Mouse (Mus musculus): ENCODE data around the gene Plaur.
"Not testable (repeated sequence)": the region's sequence is repeated elsewhere in the genome, so short reads cannot be mapped to it uniquely, and the experiment has no call there.

The Plaur gene

GRCm38 (mm10) chr7:24480121-24480941 lies 18.0 kb downstream of the Plaur start:
- no peak for DNase-seq

GRCm38 (mm10) chr7:24480986-24481473 lies 18.7 kb downstream of the Plaur start:
- DNase-seq: no peak

GRCm38 (mm10) chr7:24481474-24482207 lies 19.4 kb downstream of the Plaur start, which contains the start of gene Cadm4:
Gene Cadm4, plus strand, starts transcription at chr7:24482023.
- DNase-seq: peak; percentile 90 to 94

- no peak for DNase-seq
These were observed 20.1 kb downstream of the Plaur start for GRCm38 (mm10) chr7:24482208-24483020.

- DNase-seq: not testable (repeated sequence)
These were observed 21.0 kb downstream of the Plaur start for GRCm38 (mm10) chr7:24483291-24483690.

GRCm38 (mm10) chr7:24485481-24485880 lies 23.2 kb downstream of the Plaur start:
- DNase-seq: no peak

- DNase-seq: no peak
These were observed 24.4 kb downstream of the Plaur start for GRCm38 (mm10) chr7:24486654-24487130.

- no peak for DNase-seq
These were observed 25.1 kb downstream of the Plaur start for GRCm38 (mm10) chr7:24487403-24487802.

GRCm38 (mm10) chr7:24488303-24488702 lies 26.0 kb downstream of the Plaur start:
- DNase-seq: peak; percentile 44 to 57

- no peak for DNase-seq
These were observed 37.7 kb downstream of the Plaur start for GRCm38 (mm10) chr7:24499856-24500577.

GRCm38 (mm10) chr7:24500929-24501328 lies 38.6 kb downstream of the Plaur start:
- DNase-seq: peak; percentile 42 to 45

- DNase-seq: peak; percentile 39 to 46
These were observed 39.2 kb downstream of the Plaur start for GRCm38 (mm10) chr7:24501492-24501891.

- no peak for DNase-seq
These were observed 41.7 kb downstream of the Plaur start for GRCm38 (mm10) chr7:24504004-24504403.

- DNase-seq: no peak
These were observed 42.6 kb downstream of the Plaur start for GRCm38 (mm10) chr7:24504868-24505267.

- no peak for DNase-seq
These were observed 43.3 kb downstream of the Plaur start for GRCm38 (mm10) chr7:24505447-24506064.

- peak in 1 of 2 experiments; percentile 52 for DNase-seq
These were observed 43.8 kb downstream of the Plaur start for GRCm38 (mm10) chr7:24506065-24506459.

GRCm38 (mm10) chr7:24506476-24506837 lies 44.2 kb downstream of the Plaur start:
- peak; percentile 70 to 78 for DNase-seq

GRCm38 (mm10) chr7:24506838-24507725 lies 44.8 kb downstream of the Plaur start, which contains the start of gene Zfp428:
Gene Zfp428, plus strand, starts transcription at chr7:24507006.
- DNase-seq: peak; percentile 90 to 92

GRCm38 (mm10) chr7:24507726-24508114 lies 45.4 kb downstream of the Plaur start:
- no peak for DNase-seq

GRCm38 (mm10) chr7:24512355-24512754 lies 50.1 kb downstream of the Plaur start, which contains the start of gene AC161166.1:
Gene AC161166.1, minus strand, starts transcription at chr7:24512455.
- DNase-seq: no peak
